Mouse (Mus musculus): ENCODE measurements around the gene Gm45208. TPM values are rescaled to one million over a fixed set of nuclear protein-coding genes. Genes with fewer than 3 reads are reported as not detected.

The Gm45208 gene
- total RNA-seq, 4 experiments from 2014 or later, result not detected

DNA sequence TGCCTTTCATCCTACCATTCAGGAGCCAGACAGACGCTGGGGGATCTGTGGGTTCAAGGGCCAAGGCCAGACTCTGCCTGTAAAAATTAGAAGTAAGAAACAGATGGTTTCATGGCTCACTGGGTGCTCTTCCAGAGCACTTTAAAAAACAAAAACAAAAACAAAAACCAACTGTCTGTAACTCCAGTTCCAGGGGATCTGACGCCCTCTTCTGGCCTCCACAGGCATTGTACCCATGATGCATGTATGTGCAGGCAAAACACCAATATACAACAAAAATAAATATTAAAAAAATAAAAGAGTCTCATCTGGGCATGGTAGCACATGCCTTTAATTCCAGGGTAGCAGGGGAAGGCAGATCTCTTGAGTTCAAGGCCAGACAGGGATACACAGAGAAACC is 50.7 kb downstream of the Gm45208 start:
- DNase-seq (ENCODE audit: low spot score), result no peak

DNA sequence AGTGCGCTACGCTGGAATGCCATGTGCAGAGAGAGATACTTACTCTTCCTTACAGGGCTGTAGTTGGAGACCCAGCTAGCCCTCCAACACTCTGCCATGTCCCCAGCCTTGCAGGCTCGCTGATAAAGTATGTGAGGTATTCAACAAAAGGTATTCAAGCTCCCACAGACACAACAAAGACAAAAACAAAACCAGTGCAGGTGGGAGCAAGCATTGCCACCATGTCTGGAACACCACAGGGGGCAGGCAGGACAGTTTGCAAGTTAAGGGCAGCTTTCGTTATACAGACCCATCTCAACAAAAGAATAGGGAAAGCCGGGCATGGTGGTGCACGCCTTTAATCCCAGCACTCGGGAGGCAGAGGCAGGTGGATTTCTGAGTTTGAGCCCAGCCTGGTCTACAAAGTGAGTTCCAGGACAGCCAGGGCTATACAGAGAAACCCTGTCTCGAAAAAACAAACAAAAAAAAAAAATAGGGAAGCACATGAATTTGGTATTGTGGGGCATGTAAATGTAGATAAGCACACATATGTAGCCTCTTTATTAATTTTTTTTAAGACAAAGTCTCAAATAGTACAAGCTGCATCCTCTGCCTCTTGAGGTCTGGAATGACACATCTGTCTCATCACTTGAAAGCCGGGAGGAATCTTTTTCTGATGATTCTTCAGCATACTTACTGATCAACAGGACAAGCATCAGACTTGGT is 53.6 kb downstream of the Gm45208 start:
- no peak for DNase-seq (ENCODE audit: low spot score)

DNA sequence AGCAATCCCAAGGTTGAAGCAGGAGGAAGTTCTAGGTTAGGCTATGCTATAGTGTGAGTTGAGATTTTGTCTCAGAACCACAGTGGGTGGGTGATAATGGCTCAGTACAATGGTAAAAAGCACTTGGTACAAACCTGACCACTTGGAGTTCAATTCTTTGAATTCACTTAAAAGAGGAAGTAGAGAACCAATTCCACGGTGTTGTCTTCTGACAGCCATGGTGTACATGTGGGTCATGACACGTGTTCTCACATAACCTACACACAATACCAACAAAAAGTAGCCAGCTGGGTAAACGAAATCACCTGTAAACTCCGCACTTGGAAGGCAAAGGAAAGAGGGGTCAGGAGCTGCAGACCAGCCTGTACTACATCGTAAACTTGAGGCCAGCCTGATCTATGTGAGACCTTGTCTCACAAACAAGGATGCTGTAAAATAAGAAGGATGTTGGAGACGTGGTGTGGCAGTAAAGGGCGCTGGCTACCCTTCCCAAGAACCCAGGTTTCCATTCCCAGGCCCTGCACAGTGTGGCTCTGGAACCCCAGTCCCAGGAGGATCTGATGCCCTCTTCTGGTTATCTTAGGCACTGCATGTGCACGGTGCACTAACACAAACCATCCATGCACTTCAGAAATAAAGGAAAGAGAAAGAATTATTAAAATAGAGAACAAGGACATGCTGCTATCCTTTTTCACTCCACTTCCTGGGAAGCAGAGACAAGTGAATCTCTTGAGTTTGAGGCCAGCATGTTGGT is 54.5 kb downstream of the Gm45208 start:
- peak; percentile 33 for DNase-seq (ENCODE audit: low spot score)

DNA sequence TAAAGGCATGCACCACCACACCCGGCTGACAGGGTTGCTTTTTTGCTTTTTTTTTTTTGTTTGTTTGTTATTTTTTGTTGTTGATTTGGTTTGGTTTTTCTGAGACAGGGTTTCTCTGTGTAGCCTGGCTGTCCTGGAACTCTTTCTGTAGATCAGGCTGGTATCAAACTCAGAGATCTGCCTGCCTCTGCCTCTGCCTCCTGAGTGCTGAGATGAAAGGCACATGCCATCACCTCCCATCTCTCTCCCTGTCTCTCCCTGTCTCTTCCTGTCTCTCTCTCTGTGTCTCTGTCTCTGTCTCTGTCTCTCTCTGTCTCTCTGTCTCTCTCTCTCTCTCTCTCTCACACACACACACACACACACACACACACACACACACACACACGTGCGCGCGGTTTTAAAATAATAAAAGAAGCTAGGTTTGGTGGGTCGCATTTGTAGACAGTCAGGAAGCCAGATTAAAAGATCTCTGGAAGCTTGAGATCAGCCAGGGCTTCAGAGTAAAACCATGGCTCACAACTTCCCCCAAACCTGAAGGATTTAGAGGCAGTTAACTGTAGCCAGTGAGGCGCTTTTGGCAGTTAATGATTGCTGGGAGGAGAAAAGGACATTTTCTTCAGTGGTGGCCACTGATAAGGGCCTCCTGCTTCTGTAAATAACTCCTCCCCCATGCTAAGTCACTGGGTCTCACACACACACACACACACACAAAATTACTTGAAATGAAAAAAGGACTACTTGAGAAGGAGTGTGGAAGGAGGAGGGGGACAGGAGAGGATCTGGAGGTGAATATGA is 56.6 kb downstream of the Gm45208 start:
- no peak for DNase-seq (ENCODE audit: low spot score)

DNA sequence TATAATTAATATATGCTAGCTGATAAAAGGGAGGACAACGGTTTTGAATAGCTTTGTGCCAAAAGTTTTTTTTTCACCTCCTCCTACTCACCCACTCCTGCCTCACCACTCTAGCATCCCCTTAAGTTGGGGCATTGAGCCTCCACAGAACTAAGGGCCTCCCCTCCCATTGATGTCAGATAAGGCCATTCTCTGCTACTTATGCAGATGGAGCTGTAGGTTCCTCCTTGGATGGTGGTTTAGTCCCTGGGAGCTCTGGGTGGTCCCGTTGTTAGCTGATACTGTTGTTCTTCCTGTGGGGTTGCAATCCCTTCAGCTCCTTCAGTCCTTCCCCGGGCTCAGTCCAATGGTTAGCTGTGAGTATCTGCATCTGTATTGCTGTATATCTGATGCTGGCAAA is 57.2 kb downstream of the Gm45208 start:
- DNase-seq (ENCODE audit: low spot score), result no peak

Other genes starting within 250 kb of the Gm45208 start
- gene Foxp3, start 148.6 kb upstream of the Gm45208 start, total RNA-seq (2022), result not detected
- 1 to 10 TPM; 3.5 to 5.7 (median 4.6) TPM for gene Ppp1r3f, start 148.0 kb upstream of the Gm45208 start, total RNA-seq (2022)
- 10 to 100 TPM in 3 of 4 experiments, 1 to 10 TPM in 1; 8.5 to 11.9 (median 11.1) TPM for gene Ccdc22, start 116.7 kb upstream of the Gm45208 start, total RNA-seq (2022)
- not detected for gene Cacna1f, start 115.2 kb upstream of the Gm45208 start, total RNA-seq (2022)
- 1 to 10 TPM; 2.9 to 5.4 (median 3.8) TPM for gene Syp, start 83.8 kb upstream of the Gm45208 start, total RNA-seq (2022)
- 10 to 100 TPM; 18.8 to 22.2 (median 19.5) TPM for gene Prickle3, start 65.0 kb upstream of the Gm45208 start, total RNA-seq (2022)
- 10 to 100 TPM; 39.8 to 56.9 (median 51.1) TPM for gene Plp2, start 50.9 kb upstream of the Gm45208 start, total RNA-seq (2022)
- gene Magix, start 41.0 kb upstream of the Gm45208 start, total RNA-seq (2022), result 10 to 100 TPM; 26.1 to 30.3 (median 28.8) TPM
- 10 to 100 TPM; 18.3 to 21.9 (median 21.3) TPM for gene Gpkow, start 25.1 kb upstream of the Gm45208 start, total RNA-seq (2022)
- 10 to 100 TPM; 34.4 to 60.5 (median 46.7) TPM for gene Wdr45, start 7.9 kb upstream of the Gm45208 start, total RNA-seq (2022)
- gene Praf2, start 6.2 kb downstream of the Gm45208 start, total RNA-seq (2022), result 1 to 10 TPM; 4.3 to 6.7 (median 5.7) TPM
- 1 to 10 TPM in 1 of 4 experiments, under 1 TPM in 3; 0.37 to 1.0 (median 0.73) TPM for gene Ccdc120, start 28.7 kb downstream of the Gm45208 start, total RNA-seq (2022)
- 10 to 100 TPM; 11.9 to 16.9 (median 14.8) TPM for gene Tfe3, start 40.3 kb downstream of the Gm45208 start, total RNA-seq (2022)
- gene Gripap1, start 67.5 kb downstream of the Gm45208 start, total RNA-seq (2022), result 10 to 100 TPM; 23.1 to 26.1 (median 24.7) TPM
- gene Kcnd1, start 100.0 kb downstream of the Gm45208 start, total RNA-seq (2022), result under 1 TPM; 0.23 to 0.30 (median 0.27) TPM
- 10 to 100 TPM; 20.0 to 24.9 (median 21.5) TPM for gene Otud5, start 119.1 kb downstream of the Gm45208 start, total RNA-seq (2022)
- gene Pim2, start 156.0 kb downstream of the Gm45208 start, total RNA-seq (2022), result 1 to 10 TPM; 2.4 to 6.1 (median 3.7) TPM
- 10 to 100 TPM in 3 of 4 experiments, 1 to 10 TPM in 1; 8.9 to 18.3 (median 13.5) TPM for gene Slc35a2, start 161.8 kb downstream of the Gm45208 start, total RNA-seq (2022)
- gene Pqbp1, start 177.0 kb downstream of the Gm45208 start, total RNA-seq (2022), result 10 to 100 TPM; 20.0 to 24.0 (median 20.9) TPM
- 10 to 100 TPM; 44.7 to 50.5 (median 46.7) TPM for gene Timm17b, start 177.1 kb downstream of the Gm45208 start, total RNA-seq (2022)
- gene Gm10491, start 185.6 kb downstream of the Gm45208 start, total RNA-seq (2022), result not detected
- gene Gm10490, start 187.3 kb downstream of the Gm45208 start, total RNA-seq (2022), result not detected
- gene Pcsk1n, start 197.6 kb downstream of the Gm45208 start, total RNA-seq (2022), result under 1 TPM; 0.11 to 0.20 (median 0.16) TPM
- gene Eras, start 206.4 kb downstream of the Gm45208 start, total RNA-seq (2022), result not detected
- 10 to 100 TPM; 10.4 to 11.5 (median 10.9) TPM for gene Hdac6, start 225.6 kb downstream of the Gm45208 start, total RNA-seq (2022)

All from heart, adult 8-10 months (tissue).